Mouse (Mus musculus) gastrocnemius, adult 2 months (tissue): Measurements from ENCODE around the gene D930007J09Rik. TPM values are rescaled to one million over a fixed set of nuclear protein-coding genes. Genes with fewer than 3 reads are reported as not detected.

ENCODE experiments used
- DNase-seq: peaks from one replicate; pipeline ENCODE4 v3.0.0; 2022
- H3K27ac ChIP-seq: fragments of 200-600 bp; 2 replicates; pipeline ENCODE4 v1.8.1; 2022; ENCODE audit warnings: mild to moderate bottlenecking
- H3K4me3 ChIP-seq: fragments of 200-600 bp; 2 replicates; pipeline ENCODE4 v1.8.1; 2022; ENCODE audit warnings: mild to moderate bottlenecking, moderate library complexity
- CTCF ChIP-seq: fragments of 200-600 bp; IDR thresholded peaks from 2 replicates; pipeline ENCODE4 v1.8.1; 2022; ENCODE audit warnings: antibody characterized with exemption, mild to moderate bottlenecking, moderate library complexity
- intact Hi-C: fragments of 180-260 bp; cut with DNase I; formaldehyde crosslinking; loops from one replicate; pipeline ENCODE4 v1.15.1; 2025
- total RNA-seq, 2 experiments: library from RNA; stranded (reverse); gene quantifications; 2 replicates each; pipeline ENCODE4 v1.2.3; 2021

The D930007J09Rik gene
- total RNA-seq, 2 experiments from 2014 or later, result not detected

GRCm38 (mm10) chr13:32803701-32804345, 1.2 kb upstream of the D930007J09Rik start:
- Histone ChIP-seq H3K27ac (0 out of 2 replicates have a peak overlapping the region, but pooled peaks have one; percentile 12), H3K4me3 (peak overlapping the region; percentile 99)
- DNase-seq, result no peak
- intact Hi-C loops, result no loop called here
- no peak for TF ChIP-seq CTCF

- TF ChIP-seq CTCF, result peak; percentile 49
- peak within 1 kb of the TSS; percentile 99 for H3K4me3 ChIP-seq
- H3K27ac ChIP-seq, result peak within 1 kb of the TSS; percentile 95
- intact Hi-C loops, result no loop called here
- DNase-seq, result peak; percentile 98
These were observed 892 bp downstream of the D930007J09Rik start, which contains the start of gene Wrnip1 for GRCm38 (mm10) chr13:32801693-32802221. Gene Wrnip1 (plus strand): TSS chr13:32802038.

GRCm38 (mm10) chr13:32800859-32801258, 1.8 kb downstream of the D930007J09Rik start:
- H3K27ac ChIP-seq, result no peak overlapping the region
- intact Hi-C loops, result no loop called here
- peak overlapping the region; percentile 99 for H3K4me3 ChIP-seq
- peak; percentile 15; the same call in 1 of the 2 replicates for TF ChIP-seq CTCF
- no peak for DNase-seq

GRCm38 (mm10) chr13:32799131-32799530, 3.5 kb downstream of the D930007J09Rik start:
- intact Hi-C loops, result loop anchor here (10.0 kb wide), 1 partner anchor 54 kb away; no protein-coding TSS in a partner anchor
- TF ChIP-seq CTCF, result peak; percentile 63
- no peak for DNase-seq
- Histone ChIP-seq H3K4me3 (no peak overlapping the region), H3K27ac (no peak overlapping the region)

- intact Hi-C loops, result loop anchor here (10.0 kb wide), 1 partner anchor 52 kb away; no protein-coding TSS in a partner anchor
- TF ChIP-seq CTCF, result peak; percentile 42; the same call in 1 of the 2 replicates
- Histone ChIP-seq H3K4me3 (no peak overlapping the region), H3K27ac (peak overlapping the region; percentile 68)
- DNase-seq, result no peak
These were observed 5.6 kb downstream of the D930007J09Rik start for GRCm38 (mm10) chr13:32797085-32797484.

GRCm38 (mm10) chr13:32795166-32795565, 7.5 kb downstream of the D930007J09Rik start:
- DNase-seq, result no peak
- Histone ChIP-seq H3K27ac (peak overlapping the region; percentile 73), H3K4me3 (no peak overlapping the region)
- intact Hi-C loops, result loop anchor here (10.0 kb wide), 1 partner anchor 50 kb away; no protein-coding TSS in a partner anchor
- TF ChIP-seq CTCF, result no peak

GRCm38 (mm10) chr13:32794619-32795018, 8.0 kb downstream of the D930007J09Rik start:
- H3K27ac ChIP-seq, result peak overlapping the region; percentile 73

GRCm38 (mm10) chr13:32789781-32790180, 12.9 kb downstream of the D930007J09Rik start:
- Histone ChIP-seq H3K27ac (peak overlapping the region; percentile 84), H3K4me3 (no peak overlapping the region)
- no peak for DNase-seq
- intact Hi-C loops, result loop anchor here (10.0 kb wide), 1 partner anchor 45 kb away; no protein-coding TSS in a partner anchor
- no peak for TF ChIP-seq CTCF

More at GRCm38 (mm10) chr13:32794619-32795018, 8.0 kb downstream of the D930007J09Rik start:
- no peak for TF ChIP-seq CTCF
- no peak overlapping the region for H3K4me3 ChIP-seq
- intact Hi-C loops, result loop anchor here (10.0 kb wide), 1 partner anchor 50 kb away; no protein-coding TSS in a partner anchor
- DNase-seq, result peak; percentile 84

GRCm38 (mm10) chr13:32787584-32787983, 15.1 kb downstream of the D930007J09Rik start:
- TF ChIP-seq CTCF, result no peak
- intact Hi-C loops, result no loop called here

GRCm38 (mm10) chr13:32783816-32784215, 18.8 kb downstream of the D930007J09Rik start, which contains the start of gene Mylk4:
Gene Mylk4 (minus strand): TSS chr13:32783954.
- peak; percentile 28; the same call in 1 of the 2 replicates for TF ChIP-seq CTCF
- peak within 1 kb of the TSS; percentile 93 for H3K27ac ChIP-seq
- H3K4me3 ChIP-seq, result peak within 1 kb of the TSS; percentile 75
- peak; percentile 71 for DNase-seq
- intact Hi-C loops, result no loop called here

More at GRCm38 (mm10) chr13:32787584-32787983, 15.1 kb downstream of the D930007J09Rik start:
- peak overlapping the region; percentile 84 for H3K27ac ChIP-seq
- no peak for DNase-seq
- no peak overlapping the region for H3K4me3 ChIP-seq

GRCm38 (mm10) chr13:32783055-32783454, 19.6 kb downstream of the D930007J09Rik start:
- DNase-seq, result no peak
- peak overlapping the region; percentile 93 for H3K27ac ChIP-seq
- H3K4me3 ChIP-seq, result peak overlapping the region; percentile 75
- peak; percentile 70 for TF ChIP-seq CTCF
- intact Hi-C loops, result no loop called here

- peak overlapping the region; percentile 75 for H3K4me3 ChIP-seq
- DNase-seq, result peak; percentile 49
- TF ChIP-seq CTCF, result no peak
- intact Hi-C loops, result loop anchor here (2.0 kb wide), 1 partner anchor 14 kb away; no protein-coding TSS in a partner anchor
- H3K27ac ChIP-seq, result peak overlapping the region; percentile 93
These were observed 23.8 kb downstream of the D930007J09Rik start for GRCm38 (mm10) chr13:32778861-32779260.

GRCm38 (mm10) chr13:32776350-32776749, 26.3 kb downstream of the D930007J09Rik start:
- Histone ChIP-seq H3K27ac (peak overlapping the region; percentile 93), H3K4me3 (peak overlapping the region; percentile 75)
- TF ChIP-seq CTCF, result no peak
- DNase-seq, result peak; percentile 60
- intact Hi-C loops, result no loop called here
